Mouse (Mus musculus): Measurements from ENCODE around the gene Ldb3. TPM values are rescaled to one million over a fixed set of nuclear protein-coding genes. Genes with fewer than 3 reads are reported as not detected.

The Ldb3 gene
- total and polyA plus RNA-seq, 2 experiments from 2014 or later: 1.3 to 1.7 TPM

GRCm38 (mm10) chr14:34570294-34570693 lies 18.2 kb downstream of the Ldb3 start:
- Histone ChIP-seq H3K9me3 (ENCODE audit: low read length) (no peaks in the 10 kb centered on the region), H3K4me3 (ENCODE audit: low read length) (peak overlapping the region; percentile 26), H3K27me3 (ENCODE audit: insufficient read depth, low read length) (no peaks in the 10 kb centered on the region), H3K27ac (no peak overlapping the region), H3K9ac (replicated peaks; ENCODE audit: low read length) (no peak overlapping the region), H3K36me3 (ENCODE audit: insufficient read depth, low read length) (no peaks in the 10 kb centered on the region), H3K4me1 (ENCODE audit: insufficient read depth, low read length) (no peaks in the 10 kb centered on the region), H3K4me2 (ENCODE audit: low read depth, low read length) (peak overlapping the region; percentile 62)
- TF ChIP-seq CTCF (IDR thresholded peaks at IDR 0.05; ENCODE audit: low read depth): peak; percentile 87
- peak; percentile 76 for ATAC-seq
- peak; percentile 92 for DNase-seq (ENCODE audit: low spot score)
- under 1% methylated on average over 6 of the region's 6 CpGs for WGBS

GRCm38 (mm10) chr14:34569534-34570194 lies 18.8 kb downstream of the Ldb3 start:
- no peaks in the 10 kb centered on the region for H3K9me3 ChIP-seq (ENCODE audit: low read length)
- DNase-seq (ENCODE audit: low spot score): no peak
- peak overlapping the region; percentile 26 for H3K4me3 ChIP-seq (ENCODE audit: low read length)
- 35% methylated on average over 27 of the region's 27 CpGs for WGBS
- H3K36me3 ChIP-seq (ENCODE audit: insufficient read depth, low read length): no peaks in the 10 kb centered on the region
- TF ChIP-seq CTCF (IDR thresholded peaks at IDR 0.05; ENCODE audit: low read depth): no peak
- 0 out of 2 replicates have a peak overlapping the region, but pooled peaks have one; percentile 30 for H3K9ac ChIP-seq (replicated peaks; ENCODE audit: low read length)
- no peaks in the 10 kb centered on the region for H3K4me1 ChIP-seq (ENCODE audit: insufficient read depth, low read length)
- no peaks in the 10 kb centered on the region for H3K27me3 ChIP-seq (ENCODE audit: insufficient read depth, low read length)
- peak overlapping the region; percentile 62 for H3K4me2 ChIP-seq (ENCODE audit: low read depth, low read length)
- ATAC-seq: no peak
- H3K27ac ChIP-seq: no peak overlapping the region

GRCm38 (mm10) chr14:34568626-34569025 lies 19.9 kb downstream of the Ldb3 start:
- no peak overlapping the region for H3K4me2 ChIP-seq (ENCODE audit: low read depth, low read length)
- ATAC-seq (no peak), DNase-seq (ENCODE audit: low spot score) (no peak)
- H3K9me3 ChIP-seq (ENCODE audit: low read length): no peaks in the 10 kb centered on the region
- H3K27ac ChIP-seq: no peak overlapping the region
- WGBS: 85% methylated on average over 4 of the region's 4 CpGs
- H3K27me3 ChIP-seq (ENCODE audit: insufficient read depth, low read length): no peaks in the 10 kb centered on the region
- no peaks in the 10 kb centered on the region for H3K4me1 ChIP-seq (ENCODE audit: insufficient read depth, low read length)
- H3K9ac ChIP-seq (replicated peaks; ENCODE audit: low read length): no peak overlapping the region
- no peak for TF ChIP-seq CTCF (IDR thresholded peaks at IDR 0.05; ENCODE audit: low read depth)
- no peak overlapping the region for H3K4me3 ChIP-seq (ENCODE audit: low read length)
- no peaks in the 10 kb centered on the region for H3K36me3 ChIP-seq (ENCODE audit: insufficient read depth, low read length)

- no peak for DNase-seq (ENCODE audit: low spot score)
- Histone ChIP-seq H3K4me1 (ENCODE audit: insufficient read depth, low read length) (no peaks in the 10 kb centered on the region), H3K4me3 (ENCODE audit: low read length) (no peak overlapping the region), H3K27me3 (ENCODE audit: insufficient read depth, low read length) (no peaks in the 10 kb centered on the region), H3K4me2 (ENCODE audit: low read depth, low read length) (no peak overlapping the region), H3K36me3 (ENCODE audit: insufficient read depth, low read length) (no peaks in the 10 kb centered on the region), H3K9ac (replicated peaks; ENCODE audit: low read length) (no peak overlapping the region), H3K27ac (no peak overlapping the region), H3K9me3 (ENCODE audit: low read length) (no peaks in the 10 kb centered on the region)
- 50% methylated on average over 5 of the region's 5 CpGs for WGBS
- TF ChIP-seq CTCF (IDR thresholded peaks at IDR 0.05; ENCODE audit: low read depth): no peak
- ATAC-seq: no peak
Measured at GRCm38 (mm10) chr14:34567697-34568096, 20.8 kb downstream of the Ldb3 start.

GRCm38 (mm10) chr14:34566530-34566929 lies 22.0 kb downstream of the Ldb3 start:
- Histone ChIP-seq H3K27ac (no peak overlapping the region), H3K4me1 (ENCODE audit: insufficient read depth, low read length) (no peaks in the 10 kb centered on the region), H3K27me3 (ENCODE audit: insufficient read depth, low read length) (no peaks in the 10 kb centered on the region), H3K36me3 (ENCODE audit: insufficient read depth, low read length) (no peaks in the 10 kb centered on the region), H3K4me2 (ENCODE audit: low read depth, low read length) (no peak overlapping the region), H3K4me3 (ENCODE audit: low read length) (no peak overlapping the region), H3K9ac (replicated peaks; ENCODE audit: low read length) (no peak overlapping the region), H3K9me3 (ENCODE audit: low read length) (no peaks in the 10 kb centered on the region)
- 91% methylated on average over 7 of the region's 7 CpGs for WGBS
- TF ChIP-seq CTCF (IDR thresholded peaks at IDR 0.05; ENCODE audit: low read depth): no peak
- DNase-seq (ENCODE audit: low spot score) (no peak), ATAC-seq (no peak)

GRCm38 (mm10) chr14:34565711-34566110 lies 22.8 kb downstream of the Ldb3 start:
- H3K4me2 ChIP-seq (ENCODE audit: low read depth, low read length): peak overlapping the region; percentile 1; the same call in 1 of the 2 replicates
- no peak for TF ChIP-seq CTCF (IDR thresholded peaks at IDR 0.05; ENCODE audit: low read depth)
- no peak overlapping the region for H3K4me3 ChIP-seq (ENCODE audit: low read length)
- 59% methylated on average over 17 of the region's 17 CpGs for WGBS
- peak; percentile 55; the same call in 1 of the 2 replicates for ATAC-seq
- no peaks in the 10 kb centered on the region for H3K27me3 ChIP-seq (ENCODE audit: insufficient read depth, low read length)
- no peaks in the 10 kb centered on the region for H3K9me3 ChIP-seq (ENCODE audit: low read length)
- no peaks in the 10 kb centered on the region for H3K36me3 ChIP-seq (ENCODE audit: insufficient read depth, low read length)
- no peaks in the 10 kb centered on the region for H3K4me1 ChIP-seq (ENCODE audit: insufficient read depth, low read length)
- no peak overlapping the region for H3K9ac ChIP-seq (replicated peaks; ENCODE audit: low read length)
- no peak overlapping the region for H3K27ac ChIP-seq
- peak; percentile 61 for DNase-seq (ENCODE audit: low spot score)

GRCm38 (mm10) chr14:34564646-34565045 lies 23.8 kb downstream of the Ldb3 start:
- no peaks in the 10 kb centered on the region for H3K27me3 ChIP-seq (ENCODE audit: insufficient read depth, low read length)
- WGBS: 59% methylated on average over 5 of the region's 5 CpGs

More at GRCm38 (mm10) chr14:34564646-34565045, 23.8 kb downstream of the Ldb3 start:
- no peak overlapping the region for H3K27ac ChIP-seq
- H3K4me3 ChIP-seq (ENCODE audit: low read length): no peak overlapping the region
- TF ChIP-seq CTCF (IDR thresholded peaks at IDR 0.05; ENCODE audit: low read depth): no peak
- H3K36me3 ChIP-seq (ENCODE audit: insufficient read depth, low read length): no peaks in the 10 kb centered on the region
- H3K4me2 ChIP-seq (ENCODE audit: low read depth, low read length): no peak overlapping the region
- no peak for ATAC-seq
- H3K4me1 ChIP-seq (ENCODE audit: insufficient read depth, low read length): no peaks in the 10 kb centered on the region
- H3K9ac ChIP-seq (replicated peaks; ENCODE audit: low read length): no peak overlapping the region
- no peaks in the 10 kb centered on the region for H3K9me3 ChIP-seq (ENCODE audit: low read length)
- DNase-seq (ENCODE audit: low spot score): no peak
